Mouse (Mus musculus) gastrocnemius, adult 18-20 months (tissue): ENCODE measurements at regions not wholly inside any gene's neighbourhood (a gene's known extent, or its start where the extent isn't known, plus 50 kb on each side); places are given as distances from the start of the nearest gene placed in this dataset.
"Not testable (repeated sequence)": the region's sequence is repeated elsewhere in the genome, so short reads cannot be mapped to it uniquely, and the experiment has no call there.

Source experiments
- DNase-seq: peaks from one replicate; pipeline ENCODE4 v3.0.0; 2021; ENCODE audit warnings: low spot score

DNA sequence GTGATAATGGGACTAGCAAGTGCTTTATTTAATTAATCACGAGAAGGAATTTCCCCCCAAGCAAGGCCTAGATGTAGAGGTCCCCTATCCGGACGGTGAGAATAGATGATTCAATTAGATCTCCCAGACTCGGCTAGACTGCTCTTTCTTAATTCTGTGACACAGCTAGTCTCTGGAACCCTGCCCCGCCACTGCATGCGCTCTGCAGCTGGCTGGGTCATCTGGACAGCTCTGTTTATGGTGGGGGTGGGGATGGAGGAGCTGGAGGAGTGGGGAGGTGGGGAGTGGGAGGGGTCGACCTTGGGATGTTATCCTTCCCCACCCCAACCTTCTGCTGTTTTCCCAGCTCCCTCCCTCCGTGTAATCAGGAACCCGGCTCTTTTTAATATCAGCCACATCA, 147.5 kb upstream of the Sfswap start:
- DNase-seq: no peak

DNA sequence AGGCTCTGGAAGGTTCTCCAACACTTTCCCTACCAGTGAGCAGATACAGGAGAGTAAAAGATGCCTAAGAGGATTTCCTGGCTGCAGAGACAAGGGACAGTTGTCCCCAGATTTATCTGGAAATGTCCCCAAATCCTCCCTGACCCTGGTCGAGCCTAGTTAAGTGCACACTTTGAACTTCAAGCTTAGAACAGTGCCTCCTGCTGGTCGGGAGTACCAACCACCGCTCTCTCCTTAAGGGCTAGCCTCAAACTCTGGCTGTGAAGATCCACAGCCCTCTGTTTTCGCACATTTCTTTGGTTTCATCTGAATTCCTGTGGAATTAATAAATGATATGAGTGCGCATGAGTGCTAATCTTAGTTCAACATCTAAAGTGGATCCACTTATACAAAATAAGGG, 146.1 kb upstream of the Sfswap start:
- no peak for DNase-seq

DNA sequence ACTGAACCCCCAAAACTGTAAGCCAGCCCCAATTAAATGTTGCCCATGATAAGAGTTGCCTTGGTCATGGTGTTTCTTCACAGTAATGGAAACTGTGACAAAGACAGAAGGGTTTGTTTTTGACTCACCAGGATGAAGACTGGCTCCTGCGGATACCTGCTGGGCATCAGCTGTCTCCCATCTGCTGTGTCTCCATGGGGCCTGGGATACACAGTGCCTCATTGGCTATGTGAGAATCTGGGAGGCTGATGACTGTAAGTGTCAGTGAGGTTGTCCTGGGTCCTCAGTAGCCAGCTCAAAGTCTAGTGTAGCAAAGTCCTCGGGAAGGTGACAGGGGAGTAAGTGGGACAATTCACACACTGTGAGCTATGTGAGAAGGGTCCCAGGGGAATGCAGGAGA, 139.5 kb upstream of the Sfswap start:
- DNase-seq: no peak

DNA sequence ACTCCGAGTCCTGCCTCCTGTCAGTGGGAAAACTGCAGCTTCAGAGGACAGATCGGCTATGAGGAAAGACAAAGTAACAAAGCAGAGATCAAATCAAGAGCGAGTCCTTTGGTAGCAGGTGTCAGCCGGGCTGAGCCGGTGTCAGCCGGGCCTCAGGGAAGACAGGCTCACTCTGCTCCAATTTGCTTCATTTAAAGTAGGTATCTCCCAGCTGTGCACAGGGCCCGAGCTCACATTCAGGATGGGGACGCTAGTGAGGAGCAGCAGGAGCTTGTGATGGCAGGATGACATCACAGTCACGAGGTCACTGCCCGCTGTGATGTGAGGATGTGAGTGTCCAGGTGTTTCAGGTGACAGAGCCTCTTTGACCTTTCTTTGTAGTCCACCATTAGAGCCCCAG, 137.8 kb upstream of the Sfswap start:
- DNase-seq: no peak

DNA sequence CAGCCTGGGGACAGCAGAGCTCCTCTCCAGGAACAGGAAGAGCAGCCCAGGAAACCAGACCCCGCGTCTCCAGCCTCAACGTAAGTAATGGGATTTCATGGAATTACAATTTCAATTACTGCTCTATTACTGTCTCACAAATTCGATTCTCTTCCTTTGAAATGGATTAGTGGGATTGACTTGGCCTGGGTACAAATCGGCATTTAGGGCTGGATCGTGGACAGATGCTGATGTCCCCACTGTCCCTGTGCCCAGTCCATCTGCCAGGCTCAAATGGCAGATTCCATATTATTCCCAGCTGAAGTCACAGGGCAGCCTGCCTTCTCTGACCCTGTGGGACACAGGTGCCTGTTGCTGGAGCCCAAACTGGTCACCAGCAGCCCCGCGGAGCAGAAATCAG, 136.0 kb upstream of the Sfswap start:
- DNase-seq: no peak

DNA sequence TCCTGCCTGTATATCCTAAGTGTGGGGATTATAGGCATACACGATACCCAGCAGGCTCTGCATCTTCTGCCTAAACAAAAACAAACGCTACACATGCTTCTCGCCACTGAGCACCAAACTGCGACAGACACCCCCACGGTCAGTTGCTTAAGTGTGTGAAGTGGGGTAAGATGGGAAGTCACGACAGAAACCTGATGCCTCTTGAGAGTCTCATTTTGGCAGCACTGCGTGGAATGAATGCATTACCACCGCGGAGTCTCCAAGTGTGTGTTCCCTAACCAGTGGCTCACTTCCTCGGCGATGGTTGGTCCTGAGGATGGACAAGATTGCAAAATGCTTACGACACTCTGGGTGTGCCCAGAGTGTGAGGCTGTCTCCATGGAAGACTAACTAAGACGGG, 133.8 kb upstream of the Sfswap start:
- DNase-seq: no peak

DNA sequence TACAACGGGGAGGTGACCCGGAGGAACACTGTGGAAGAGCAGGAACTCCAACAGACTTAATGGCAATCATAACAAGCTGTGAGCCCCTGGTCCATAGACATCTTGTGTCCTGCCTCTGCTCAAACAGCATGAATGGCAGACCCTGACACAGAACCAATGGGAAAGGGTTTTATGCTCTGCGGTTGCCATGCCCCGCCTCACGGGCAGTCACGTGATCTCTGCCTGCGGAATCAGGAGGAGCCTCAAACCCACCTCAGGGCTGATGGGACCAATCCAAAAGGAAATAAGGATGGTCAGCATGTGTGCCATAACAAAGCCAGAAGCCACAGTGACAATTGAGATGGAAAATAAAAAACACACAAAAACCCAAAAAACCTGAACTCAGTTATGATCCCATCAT, 120.2 kb upstream of the Sfswap start:
- no peak for DNase-seq

DNA sequence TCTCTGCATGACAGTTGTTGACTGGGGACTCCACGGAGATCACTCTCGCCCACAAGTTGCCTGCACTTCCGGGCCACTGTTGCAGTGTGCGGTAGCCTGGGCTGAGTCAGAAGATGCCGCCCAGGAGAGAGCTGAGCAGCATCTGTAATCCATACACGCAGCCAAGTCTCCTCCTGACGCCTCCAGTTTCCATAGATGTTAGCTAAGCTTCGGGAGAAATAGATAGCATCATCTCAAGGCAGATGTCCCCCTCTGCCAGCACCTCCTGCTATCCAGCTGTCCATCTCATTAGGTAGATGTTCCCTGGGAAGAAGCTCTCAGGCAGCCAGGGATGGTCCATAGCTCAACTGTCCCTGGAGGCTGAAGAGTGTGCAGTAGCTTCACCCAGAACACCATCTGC, 116.0 kb upstream of the Sfswap start:
- DNase-seq: no peak

DNA sequence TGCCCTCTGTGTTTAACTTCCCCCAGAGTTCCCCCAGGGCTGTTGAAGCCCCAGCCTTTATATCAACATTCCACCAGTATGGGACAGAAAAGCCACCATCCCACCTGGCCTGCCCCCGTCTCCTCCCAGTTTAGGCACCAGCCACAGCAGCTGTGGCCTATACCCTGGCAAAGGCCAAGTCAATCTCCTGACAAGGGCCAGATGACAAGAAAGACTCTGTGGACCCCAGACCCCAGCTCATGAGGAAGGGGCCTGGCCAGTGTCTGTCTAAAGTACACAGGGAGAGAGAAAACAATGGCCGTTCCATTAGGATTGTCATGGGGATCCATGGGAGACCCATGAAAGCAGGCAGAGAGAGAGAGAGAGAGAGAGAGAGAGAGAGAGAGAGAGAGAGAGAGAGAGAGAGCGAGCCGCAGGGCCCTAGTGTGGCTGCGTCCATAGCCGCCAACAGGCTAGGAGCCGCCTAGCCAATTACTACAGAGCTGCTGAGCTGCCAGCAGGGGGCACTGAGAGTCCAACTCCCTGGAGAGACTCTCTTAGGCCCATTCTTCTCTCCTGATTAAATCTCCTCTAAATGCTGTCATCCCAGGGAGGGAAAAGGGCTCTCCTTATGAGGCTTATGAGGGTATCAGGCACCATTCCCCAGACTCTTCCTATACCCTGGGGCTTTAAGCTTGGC, 114.9 kb upstream of the Sfswap start:
- not testable (repeated sequence) for DNase-seq

DNA sequence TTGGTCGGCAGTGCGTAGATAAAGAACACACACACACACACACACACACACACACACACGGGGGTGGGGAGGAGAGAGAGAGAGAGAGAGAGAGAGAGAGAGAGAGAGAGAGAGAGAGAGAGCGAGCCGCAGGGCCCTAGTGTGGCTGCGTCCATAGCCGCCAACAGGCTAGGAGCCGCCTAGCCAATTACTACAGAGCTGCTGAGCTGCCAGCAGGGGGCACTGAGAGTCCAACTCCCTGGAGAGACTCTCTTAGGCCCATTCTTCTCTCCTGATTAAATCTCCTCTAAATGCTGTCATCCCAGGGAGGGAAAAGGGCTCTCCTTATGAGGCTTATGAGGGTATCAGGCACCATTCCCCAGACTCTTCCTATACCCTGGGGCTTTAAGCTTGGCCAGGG, 114.3 kb upstream of the Sfswap start:
- DNase-seq: not testable (repeated sequence)

DNA sequence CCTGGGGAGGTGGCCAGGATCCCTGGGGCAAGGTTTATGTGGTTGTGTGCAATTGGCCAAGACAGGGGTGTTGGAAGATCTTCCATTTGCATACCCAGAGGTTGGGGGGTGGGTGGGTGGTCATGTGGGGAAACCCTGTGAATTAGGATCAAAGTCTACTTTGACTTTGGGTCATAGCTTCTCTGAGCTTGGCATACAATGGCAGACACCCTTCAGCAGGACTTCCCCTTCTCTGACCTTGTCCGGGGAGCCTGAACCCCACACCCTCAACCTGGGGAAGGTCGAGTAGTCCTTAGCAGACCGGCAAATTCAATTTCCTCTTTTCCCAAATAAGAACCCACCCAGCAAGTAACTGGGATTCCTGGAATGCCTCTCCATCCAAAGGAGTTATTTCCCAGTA, 113.7 kb upstream of the Sfswap start:
- DNase-seq: no peak

DNA sequence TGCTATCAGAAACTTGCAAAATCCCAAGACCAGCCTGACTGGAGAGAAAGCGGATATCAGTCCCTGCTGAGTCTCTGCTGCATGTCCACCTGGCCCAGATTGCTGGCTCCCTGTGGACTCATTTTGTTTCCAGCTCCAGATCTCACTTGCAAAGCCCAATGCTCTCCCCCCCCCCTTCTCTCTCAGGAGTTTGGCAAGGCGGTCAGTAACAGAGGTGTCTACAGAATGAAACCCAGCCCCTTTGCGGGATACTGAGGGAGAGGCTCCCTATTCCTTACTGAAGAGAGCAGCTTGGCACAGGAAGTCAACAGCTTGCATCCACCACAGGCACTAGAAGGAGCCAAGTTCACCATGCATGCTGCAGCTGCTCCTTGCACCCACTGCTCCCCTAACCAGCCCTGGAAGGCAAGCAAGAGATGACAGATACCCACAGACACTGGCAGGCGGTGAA, 110.1 kb upstream of the Sfswap start:
- DNase-seq: no peak

DNA sequence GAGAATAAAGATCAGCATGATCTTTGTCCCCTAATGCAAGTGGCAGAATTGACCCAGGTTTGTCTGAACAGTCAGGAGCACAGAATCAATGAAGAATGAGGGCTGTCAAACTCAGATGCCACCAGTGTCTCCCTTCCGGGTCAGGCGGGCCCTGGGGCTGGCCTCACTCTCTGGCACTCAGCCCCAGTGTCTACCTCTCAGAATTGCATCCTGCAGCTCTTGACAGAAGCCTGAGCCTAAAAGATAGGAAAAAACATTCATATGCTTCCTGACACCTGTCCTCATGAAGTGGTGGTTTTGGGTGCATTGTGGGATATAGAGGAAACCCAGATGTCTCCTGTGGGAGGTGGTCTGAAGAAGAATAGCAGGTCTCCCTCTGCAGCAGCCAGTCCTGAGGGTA, 107.9 kb upstream of the Sfswap start:
- DNase-seq: no peak

DNA sequence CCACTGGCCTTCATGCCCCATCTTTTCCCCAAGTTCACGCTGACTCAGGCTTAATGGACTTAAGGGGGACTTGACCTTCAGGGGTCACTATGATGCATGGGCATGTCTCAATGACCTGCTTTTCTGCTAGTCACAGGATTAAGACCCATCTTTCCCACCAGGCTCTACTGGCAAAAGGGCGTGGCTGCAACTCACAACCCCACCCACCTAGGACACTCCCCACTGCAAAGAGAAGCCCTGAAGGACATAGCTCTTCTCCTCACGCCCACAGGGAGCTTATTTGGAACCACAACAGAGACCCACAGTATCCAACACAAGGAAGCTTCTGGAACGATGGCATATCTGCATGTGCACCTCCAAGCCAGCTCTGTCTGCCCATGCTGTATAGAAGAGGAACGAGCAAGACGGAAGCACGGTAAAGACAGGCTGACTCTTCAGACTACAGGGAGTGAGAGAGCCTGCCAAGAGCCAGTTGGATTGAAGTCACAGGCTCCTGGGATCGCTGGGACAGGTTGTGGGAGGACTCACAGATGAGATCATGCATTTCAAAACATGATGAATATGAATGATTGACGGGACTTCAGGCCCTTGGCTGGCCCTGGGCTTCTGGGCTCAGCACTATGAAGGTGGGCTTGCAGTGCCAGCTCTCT, 107.3 kb upstream of the Sfswap start:
- DNase-seq: no peak

DNA sequence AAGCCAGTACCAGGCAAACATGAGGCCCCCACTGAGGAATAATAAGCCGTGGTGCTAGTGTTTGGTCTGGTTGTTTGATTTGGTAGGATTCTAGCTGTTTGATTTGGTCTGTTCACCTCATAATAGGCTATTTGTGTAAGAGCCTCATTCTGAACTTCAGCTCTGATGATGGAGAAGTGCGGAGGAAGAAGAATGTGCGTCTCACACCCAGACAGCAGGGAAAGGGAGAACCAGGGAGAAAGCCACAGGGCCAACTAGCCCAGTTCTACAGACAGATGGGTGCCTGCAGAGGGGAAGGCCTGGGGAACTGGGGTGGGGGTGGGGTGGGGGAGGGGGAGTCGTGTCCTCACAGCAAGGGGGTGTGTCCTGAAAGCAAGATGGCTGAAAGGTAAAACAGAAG, 106.6 kb upstream of the Sfswap start:
- DNase-seq: no peak

DNA sequence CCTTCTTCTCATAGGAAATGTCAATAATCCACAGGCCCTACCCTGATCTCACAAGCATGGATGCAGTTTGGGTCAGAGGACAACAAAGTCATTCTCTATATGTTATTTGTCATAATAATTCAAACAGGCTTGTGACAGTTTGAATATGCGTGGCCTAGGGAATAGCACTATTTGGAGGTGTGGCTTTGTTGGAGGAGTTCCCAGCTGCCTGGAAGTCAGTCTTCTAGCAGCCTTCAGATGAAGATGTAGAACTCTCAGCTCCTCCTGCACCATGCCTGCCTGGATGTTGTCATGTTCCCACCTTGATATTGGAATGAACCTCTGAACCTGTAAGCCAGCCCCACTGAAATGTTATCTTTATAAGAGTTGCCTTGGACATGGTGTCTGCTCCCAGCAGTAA, 103.7 kb upstream of the Sfswap start:
- no peak for DNase-seq

DNA sequence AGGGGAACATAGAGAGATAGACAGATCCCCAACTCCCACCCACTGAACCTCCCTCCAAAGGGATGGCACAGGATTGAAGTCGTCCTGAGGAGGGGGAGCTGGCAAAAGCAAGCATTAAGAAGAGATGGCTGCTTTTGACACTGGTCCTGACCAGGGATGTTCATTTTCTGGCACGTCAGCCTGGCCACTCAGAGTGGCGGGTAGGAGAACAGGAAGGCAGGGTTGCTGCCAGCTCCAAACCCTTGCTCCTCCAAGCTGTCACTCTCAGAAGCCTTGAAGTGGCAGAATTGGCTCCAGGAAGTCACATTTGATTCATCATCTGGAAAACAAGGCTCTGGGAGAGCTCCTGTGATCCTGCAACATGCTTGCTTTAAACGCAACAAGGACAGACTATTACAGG, 94.8 kb upstream of the Sfswap start:
- no peak for DNase-seq

DNA sequence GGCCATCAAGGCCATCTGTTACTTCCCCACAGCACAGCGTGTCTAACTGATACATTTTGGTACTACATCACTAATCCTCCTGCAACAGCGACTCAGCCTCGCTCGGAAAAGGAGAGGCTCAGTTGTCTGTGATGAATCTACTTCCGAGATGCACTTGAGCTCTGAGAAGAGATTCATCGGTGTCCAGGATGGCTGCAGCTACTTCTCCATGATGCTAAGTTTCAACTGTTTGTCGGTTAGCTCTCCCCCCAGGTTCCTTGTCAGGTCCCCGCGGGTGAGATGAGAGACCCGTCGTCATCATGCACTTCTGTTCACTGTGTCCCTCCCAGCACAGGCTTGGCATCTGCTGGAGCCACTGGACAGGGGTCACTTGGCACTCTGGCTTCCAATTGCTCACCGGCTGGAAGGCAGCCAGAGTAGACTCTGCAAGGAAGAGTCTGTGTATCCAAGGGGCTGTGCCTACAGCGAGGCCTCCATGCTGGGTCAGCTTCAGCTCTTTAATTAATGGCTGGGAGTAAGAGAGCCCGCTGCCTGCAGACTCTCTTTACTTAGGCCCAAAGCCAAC, 91.5 kb upstream of the Sfswap start:
- DNase-seq: no peak

DNA sequence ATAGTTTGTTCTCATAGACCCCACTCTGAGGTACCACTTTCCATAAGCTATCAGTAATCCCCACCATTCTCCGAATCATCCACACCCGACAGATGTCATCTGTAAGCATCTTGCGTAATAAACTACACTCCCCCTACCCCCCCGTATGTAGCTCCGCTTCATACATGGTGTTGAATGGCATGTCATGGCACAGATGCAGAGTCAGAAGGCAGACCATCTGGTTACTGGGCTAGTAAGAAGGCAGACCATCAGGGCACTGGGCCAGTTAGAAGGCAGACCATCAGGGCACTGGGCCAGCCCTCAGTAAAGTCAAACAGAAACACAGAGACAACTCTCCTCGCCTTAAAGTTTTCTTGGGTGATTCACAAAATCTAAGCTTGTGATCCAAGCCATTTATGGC, 88.9 kb upstream of the Sfswap start:
- no peak for DNase-seq

DNA sequence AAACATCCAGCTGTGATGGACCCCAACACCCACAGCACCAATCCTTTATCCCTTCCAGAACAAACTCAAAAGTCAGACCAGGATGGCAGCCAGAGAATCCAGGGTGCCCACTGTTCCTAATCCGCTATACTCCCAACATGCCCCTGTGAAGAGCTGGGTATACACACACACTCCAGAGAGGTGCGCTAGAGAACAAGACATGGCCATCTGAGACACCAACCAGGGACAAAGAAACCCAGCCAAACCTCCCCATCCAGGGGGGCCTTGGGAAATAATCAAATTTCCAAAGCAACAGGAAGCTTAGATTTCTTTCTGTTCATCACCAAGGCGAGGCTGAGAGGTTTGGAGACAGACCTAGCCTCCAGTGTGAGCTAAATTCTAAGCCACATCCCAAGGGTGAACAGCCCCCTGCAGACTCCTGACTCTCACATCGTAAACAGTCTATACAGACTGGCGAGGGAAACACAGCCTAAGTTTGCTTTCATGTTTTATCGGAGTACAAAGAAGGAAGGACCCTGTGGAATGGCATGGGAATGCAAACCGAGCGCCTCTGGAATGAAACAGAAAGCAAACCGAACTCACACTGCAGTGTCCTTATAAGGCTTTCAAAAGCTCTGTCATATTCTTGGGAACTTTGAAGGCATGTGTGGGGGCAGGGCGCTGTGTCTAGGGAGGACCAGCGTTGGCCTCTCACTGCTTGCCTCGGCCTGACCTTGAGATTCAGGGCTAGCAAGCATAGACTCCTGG, 85.9 kb upstream of the Sfswap start:
- peak; percentile 19 for DNase-seq

DNA sequence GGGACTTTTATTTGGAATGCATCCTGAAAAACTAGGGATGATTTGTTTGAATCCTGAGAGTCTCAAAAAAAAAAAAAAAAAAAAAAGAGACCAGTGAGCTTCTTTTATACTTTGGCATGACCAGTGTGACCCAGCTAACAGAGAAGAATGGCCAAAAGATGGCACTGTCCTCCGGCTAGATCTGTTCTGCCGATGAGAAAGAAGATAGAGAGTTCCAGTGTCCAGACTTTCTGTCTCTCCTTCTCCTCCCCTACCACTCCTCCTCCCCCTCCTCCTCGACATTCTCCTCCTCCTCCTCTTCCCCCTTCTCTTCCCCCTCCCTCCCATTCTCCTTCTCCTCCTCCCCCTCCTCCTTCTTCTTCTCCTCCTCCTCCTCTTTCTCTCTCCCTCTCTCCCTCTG, 84.6 kb upstream of the Sfswap start:
- no peak for DNase-seq

DNA sequence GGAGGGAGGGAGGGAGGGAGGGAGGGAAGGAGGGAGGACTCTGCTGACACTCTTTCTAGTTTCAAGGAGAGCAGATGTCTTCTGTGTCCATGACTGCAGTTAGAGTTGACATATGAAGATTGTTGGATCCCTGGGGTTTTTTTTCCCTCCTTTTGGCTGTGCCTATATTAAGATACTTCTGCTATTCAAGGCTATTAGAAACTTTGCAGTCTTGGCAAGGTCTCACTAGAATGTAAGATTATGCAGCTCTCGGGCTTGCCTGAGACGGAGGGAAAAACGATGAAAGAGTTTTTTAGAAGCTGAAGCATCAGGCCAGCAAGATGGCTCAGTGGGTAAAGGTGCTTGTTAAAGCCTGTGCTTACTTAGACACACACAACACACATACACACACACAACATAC, 83.5 kb upstream of the Sfswap start:
- no peak for DNase-seq

DNA sequence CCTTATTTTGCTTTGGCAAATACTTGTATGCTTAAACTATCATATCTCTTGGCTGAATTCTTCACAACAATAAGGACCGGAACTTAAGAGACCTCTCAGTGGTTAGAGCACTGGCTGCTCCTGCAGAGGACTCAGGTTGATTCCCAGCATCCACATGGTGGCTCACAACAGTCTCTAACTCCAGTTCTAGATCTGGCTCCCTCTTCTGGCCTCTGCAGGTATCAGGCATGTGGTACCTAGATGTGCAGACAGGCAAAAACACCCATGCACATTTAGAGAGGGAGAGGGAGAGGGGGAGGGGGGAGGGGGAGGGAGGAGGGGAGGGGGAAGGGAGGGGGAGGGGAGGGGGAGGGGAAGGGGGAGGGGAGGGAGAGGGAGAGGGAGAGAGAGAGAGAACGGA, 80.0 kb upstream of the Sfswap start:
- no peak for DNase-seq
